Mouse (Mus musculus): ENCODE data around the gene Hfe. TPM values are rescaled to one million over a fixed set of nuclear protein-coding genes. Genes with fewer than 3 reads are reported as not detected.
"Not testable (repeated sequence)": the region's sequence is repeated elsewhere in the genome, so short reads cannot be mapped to it uniquely, and the experiment has no call there.

The Hfe gene
- polyA plus RNA-seq, 1 experiment, result 2.3 TPM

DNA sequence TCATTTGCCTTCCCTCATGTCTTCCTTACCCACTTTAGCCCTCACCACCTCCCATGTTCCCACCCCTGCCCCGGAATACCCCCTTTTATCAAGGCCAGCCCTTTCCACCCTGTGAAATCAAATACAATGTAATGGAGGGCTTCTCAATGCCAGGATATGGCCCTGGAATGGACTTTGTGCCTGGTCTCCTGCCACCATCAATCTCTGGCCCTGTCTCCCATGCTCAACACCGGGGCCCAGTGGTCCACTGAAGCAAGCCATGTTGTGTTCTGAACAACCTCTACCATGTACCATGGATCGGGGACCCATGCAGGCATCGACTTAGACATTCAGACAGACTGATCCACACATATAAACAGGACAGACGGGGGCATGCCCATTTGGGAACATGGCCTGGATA lies 19.1 kb upstream of the Hfe start:
- TF ChIP-seq CTCF (IDR thresholded peaks at IDR 0.05; ENCODE audit: borderline replicate concordance, extremely low read depth, insufficient read depth, insufficient read length) (no peak), POLR2A (IDR thresholded peaks at IDR 0.05; ENCODE audit: borderline replicate concordance, extremely low read depth, insufficient read depth, insufficient read length, poor library complexity, severe bottlenecking) (no peak)
- no peak for DNase-seq (ENCODE audit: low read depth)

DNA sequence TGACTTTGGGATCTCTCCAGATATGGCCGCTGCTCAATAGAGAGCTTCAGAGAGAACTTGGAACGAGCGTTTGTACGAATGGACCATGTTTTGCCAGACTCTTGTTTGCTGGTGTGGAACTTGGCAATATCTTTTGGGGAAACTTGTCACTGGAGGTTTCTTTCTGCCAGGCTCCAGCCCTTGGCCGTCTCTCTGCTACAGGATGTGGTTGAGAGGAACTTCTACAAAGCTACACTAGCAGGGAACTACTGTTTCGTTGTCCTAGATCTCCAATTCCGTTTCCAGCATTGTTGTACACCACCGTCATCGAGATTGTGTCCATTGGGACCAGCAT lies 18.5 kb upstream of the Hfe start:
- DNase-seq (ENCODE audit: low read depth), result no peak
- no peak for TF ChIP-seq CTCF (IDR thresholded peaks at IDR 0.05; ENCODE audit: borderline replicate concordance, extremely low read depth, insufficient read depth, insufficient read length)
- no peak for TF ChIP-seq POLR2A (IDR thresholded peaks at IDR 0.05; ENCODE audit: borderline replicate concordance, extremely low read depth, insufficient read depth, insufficient read length, poor library complexity, severe bottlenecking)

GRCm38 (mm10) chr13:23728472-23729191 lies 18.0 kb upstream of the Hfe start:
- DNase-seq (ENCODE audit: low read depth), result no peak
- TF ChIP-seq CTCF (IDR thresholded peaks at IDR 0.05; ENCODE audit: borderline replicate concordance, extremely low read depth, insufficient read depth, insufficient read length) (no peak), POLR2A (IDR thresholded peaks at IDR 0.05; ENCODE audit: borderline replicate concordance, extremely low read depth, insufficient read depth, insufficient read length, poor library complexity, severe bottlenecking) (no peak)

- TF ChIP-seq CTCF (IDR thresholded peaks at IDR 0.05; ENCODE audit: borderline replicate concordance, extremely low read depth, insufficient read depth, insufficient read length), result no peak
- TF ChIP-seq POLR2A (IDR thresholded peaks at IDR 0.05; ENCODE audit: borderline replicate concordance, extremely low read depth, insufficient read depth, insufficient read length, poor library complexity, severe bottlenecking), result no peak
- DNase-seq (ENCODE audit: low read depth), result no peak
These were observed 14.6 kb upstream of the Hfe start for GRCm38 (mm10) chr13:23725213-23725612.

DNA sequence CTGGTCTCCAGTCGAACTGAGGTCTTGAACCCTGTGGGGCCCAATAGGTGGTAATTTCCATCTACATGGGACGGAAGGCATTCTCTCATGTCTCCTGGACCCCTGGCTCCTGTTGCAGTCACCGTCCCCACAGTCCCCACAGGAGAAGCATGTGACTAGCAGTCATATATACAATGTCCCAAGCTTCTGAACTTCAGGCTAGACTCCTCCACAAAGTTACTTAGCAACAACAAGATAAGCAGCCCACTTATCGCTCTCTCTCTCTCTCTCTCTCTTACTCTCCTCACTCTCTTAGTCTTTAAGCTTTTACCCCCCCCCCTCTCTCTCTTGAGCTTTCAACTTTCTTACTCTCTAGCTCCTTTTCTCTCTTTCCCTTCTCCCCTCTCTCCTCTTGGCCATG lies 13.6 kb upstream of the Hfe start:
- DNase-seq (ENCODE audit: low read depth), result no peak
- TF ChIP-seq POLR2A (IDR thresholded peaks at IDR 0.05; ENCODE audit: borderline replicate concordance, extremely low read depth, insufficient read depth, insufficient read length, poor library complexity, severe bottlenecking) (no peak), CTCF (IDR thresholded peaks at IDR 0.05; ENCODE audit: borderline replicate concordance, extremely low read depth, insufficient read depth, insufficient read length) (no peak)

DNA sequence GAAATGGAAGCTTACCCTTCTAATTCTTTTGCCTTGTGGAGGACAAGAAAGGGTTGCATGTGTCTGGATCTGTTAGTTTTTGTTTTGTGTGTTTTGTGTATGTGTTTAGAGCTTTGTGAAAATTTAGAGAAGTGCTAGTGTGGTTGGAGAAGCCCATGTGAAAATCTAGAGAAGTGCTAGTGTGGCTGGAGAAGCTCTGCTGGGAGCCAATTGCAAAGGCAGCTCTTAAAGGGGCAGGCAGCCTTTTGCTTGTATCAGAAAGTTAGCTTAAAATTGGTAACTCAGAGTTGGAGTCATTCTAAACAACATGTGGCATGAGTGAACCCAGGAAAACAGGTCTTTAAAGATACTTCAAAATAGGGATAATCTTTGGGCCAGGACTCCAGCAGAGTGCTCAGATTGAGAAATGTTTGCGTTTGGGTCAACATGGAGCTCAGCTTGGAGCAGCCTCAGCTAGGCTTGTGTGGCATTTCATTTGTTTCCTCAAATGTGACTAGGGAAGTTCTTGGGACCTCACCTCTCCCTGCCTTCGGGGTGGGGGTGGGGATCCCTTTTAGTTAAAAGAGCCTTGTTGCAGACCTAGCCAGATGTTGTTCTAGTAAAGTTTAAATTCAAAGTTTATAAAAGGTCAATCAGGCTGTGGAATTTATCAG lies 7.1 kb upstream of the Hfe start:
- DNase-seq (ENCODE audit: low read depth), result not testable (repeated sequence)

- TF ChIP-seq POLR2A (IDR thresholded peaks at IDR 0.05; ENCODE audit: borderline replicate concordance, extremely low read depth, insufficient read depth, insufficient read length, poor library complexity, severe bottlenecking) (no peak), CTCF (IDR thresholded peaks at IDR 0.05; ENCODE audit: borderline replicate concordance, extremely low read depth, insufficient read depth, insufficient read length) (no peak)
These were observed 6.5 kb upstream of the Hfe start for GRCm38 (mm10) chr13:23717176-23717575.

DNA sequence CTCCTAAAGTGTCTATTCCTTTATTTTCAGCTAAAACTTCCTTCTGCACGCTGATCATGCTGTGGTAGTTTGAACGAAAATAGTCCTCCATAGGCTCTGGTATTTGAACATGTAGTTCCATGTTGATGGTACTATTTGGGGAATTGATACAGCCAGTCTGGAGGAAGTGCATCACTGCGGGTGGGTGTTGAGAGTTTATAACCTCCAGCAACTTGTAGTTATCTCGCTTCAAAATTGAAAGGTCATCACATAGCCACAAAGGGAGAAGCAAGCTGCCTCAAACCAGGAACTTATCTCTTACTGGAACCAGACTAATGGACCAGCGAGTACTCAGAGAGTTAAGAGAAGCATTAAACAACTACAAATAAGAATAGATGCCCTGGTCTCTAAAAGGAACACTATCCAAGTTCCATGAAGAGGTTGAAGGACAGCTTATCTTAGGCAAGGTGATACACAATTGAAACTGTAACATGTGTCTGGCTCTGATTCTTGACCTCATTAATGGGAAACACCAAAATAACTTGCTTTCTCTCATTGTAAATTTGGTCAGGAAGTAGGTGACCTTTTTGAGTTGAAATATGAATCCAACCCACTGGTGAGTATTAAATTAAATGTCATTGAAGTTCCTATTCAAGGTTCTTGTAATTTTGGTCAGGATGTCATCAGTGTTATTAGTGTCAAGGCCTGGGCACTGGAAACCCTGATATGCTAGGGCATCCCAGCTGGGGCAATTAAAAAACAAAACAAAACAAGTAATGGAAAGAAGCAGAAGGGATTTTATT lies 5.8 kb upstream of the Hfe start:
- DNase-seq (ENCODE audit: low read depth), result no peak
- TF ChIP-seq POLR2A (IDR thresholded peaks at IDR 0.05; ENCODE audit: borderline replicate concordance, extremely low read depth, insufficient read depth, insufficient read length, poor library complexity, severe bottlenecking), result no peak
- no peak for TF ChIP-seq CTCF (IDR thresholded peaks at IDR 0.05; ENCODE audit: borderline replicate concordance, extremely low read depth, insufficient read depth, insufficient read length)

More at GRCm38 (mm10) chr13:23717176-23717575, 6.5 kb upstream of the Hfe start:
- DNase-seq (ENCODE audit: low read depth), result no peak

- no peak for TF ChIP-seq CTCF (IDR thresholded peaks at IDR 0.05; ENCODE audit: borderline replicate concordance, extremely low read depth, insufficient read depth, insufficient read length)
- TF ChIP-seq POLR2A (IDR thresholded peaks at IDR 0.05; ENCODE audit: borderline replicate concordance, extremely low read depth, insufficient read depth, insufficient read length, poor library complexity, severe bottlenecking), result no peak
These were observed 810 bp downstream of the Hfe start for GRCm38 (mm10) chr13:23709714-23710373.

GRCm38 (mm10) chr13:23708654-23709053 lies 2.0 kb downstream of the Hfe start:
- TF ChIP-seq POLR2A (IDR thresholded peaks at IDR 0.05; ENCODE audit: borderline replicate concordance, extremely low read depth, insufficient read depth, insufficient read length, poor library complexity, severe bottlenecking) (no peak), CTCF (IDR thresholded peaks at IDR 0.05; ENCODE audit: borderline replicate concordance, extremely low read depth, insufficient read depth, insufficient read length) (no peak)
- no peak for DNase-seq (ENCODE audit: low read depth)

More at GRCm38 (mm10) chr13:23709714-23710373, 810 bp downstream of the Hfe start:
- DNase-seq (ENCODE audit: low read depth), result peak; percentile 35

- TF ChIP-seq CTCF (IDR thresholded peaks at IDR 0.05; ENCODE audit: borderline replicate concordance, extremely low read depth, insufficient read depth, insufficient read length) (no peak), POLR2A (IDR thresholded peaks at IDR 0.05; ENCODE audit: borderline replicate concordance, extremely low read depth, insufficient read depth, insufficient read length, poor library complexity, severe bottlenecking) (no peak)
- DNase-seq (ENCODE audit: low read depth), result no peak
These were observed 2.6 kb downstream of the Hfe start for GRCm38 (mm10) chr13:23708041-23708440.
